Mouse (Mus musculus): ENCODE measurements at regions not wholly inside any gene's neighbourhood (a gene's known extent, or its start where the extent isn't known, plus 50 kb on each side); places are given as distances from the start of the nearest gene placed in this dataset.

- DNase-seq (ENCODE audit: low spot score) = no peak
Measured at GRCm38 (mm10) chr5:106320039-106320438, 137.9 kb downstream of the Barhl2 start.

DNA sequence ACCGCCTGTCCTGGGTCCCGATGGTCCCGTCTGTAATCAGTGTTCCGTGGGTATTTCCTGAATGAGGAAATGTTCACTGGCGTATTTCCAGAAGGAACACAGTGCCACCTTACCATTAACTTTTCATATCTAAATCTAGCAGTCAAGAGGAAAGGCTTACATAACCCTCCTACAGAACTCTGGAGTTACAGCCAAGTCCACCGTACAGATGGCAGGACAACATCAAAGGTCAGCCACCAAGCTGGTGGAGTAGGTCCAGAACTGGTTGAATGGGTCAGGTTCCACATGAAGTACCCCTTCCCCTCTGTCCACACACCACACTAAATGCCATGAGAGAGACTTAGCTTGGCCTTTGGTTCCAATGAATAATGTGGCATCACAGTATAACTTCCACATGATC is 139.7 kb downstream of the Barhl2 start:
- no peak for DNase-seq (ENCODE audit: low spot score)

GRCm38 (mm10) chr5:106313874-106314273 is 144.1 kb downstream of the Barhl2 start:
- no peak for DNase-seq (ENCODE audit: low spot score)

DNA sequence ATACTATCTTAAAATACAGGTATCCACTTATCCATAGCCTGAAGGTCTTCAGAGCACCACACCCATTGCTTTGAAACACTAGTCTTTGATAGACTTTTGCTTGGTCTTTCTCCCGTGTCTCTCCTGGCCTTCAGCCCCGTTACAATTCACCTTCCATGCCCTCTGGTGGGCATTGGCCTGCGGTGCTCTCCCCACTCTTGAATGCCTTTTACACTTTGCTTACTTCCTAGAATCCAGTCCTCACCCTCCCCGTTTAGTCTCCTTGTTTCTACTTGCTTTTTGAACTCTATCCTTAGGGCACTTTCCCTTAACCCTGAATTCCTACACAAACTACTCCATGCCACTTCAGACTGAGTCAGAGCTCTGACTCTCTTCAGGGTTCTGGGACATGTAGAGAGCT is 156.6 kb downstream of the Barhl2 start:
- DNase-seq (ENCODE audit: low spot score) = no peak

DNA sequence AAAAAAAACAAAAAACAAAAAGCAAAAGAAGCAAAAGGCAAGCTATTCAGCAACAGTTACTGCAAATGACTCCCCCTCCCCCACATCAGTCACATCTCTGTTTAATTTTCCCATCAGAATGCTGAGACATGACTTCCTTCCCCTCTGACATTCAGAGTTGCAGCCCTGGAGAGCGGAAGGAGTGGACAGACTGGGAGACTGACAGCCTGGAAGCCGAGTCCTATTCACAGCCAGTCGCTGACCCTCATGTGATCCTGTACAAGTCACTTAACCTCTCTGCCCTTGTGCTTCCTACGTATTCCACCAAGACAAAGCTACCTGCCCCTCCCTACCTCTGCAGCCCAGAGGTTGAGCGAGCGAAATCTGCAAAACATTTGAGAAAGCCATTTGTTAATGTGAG is 161.2 kb downstream of the Barhl2 start:
- no peak for DNase-seq (ENCODE audit: low spot score)

GRCm38 (mm10) chr5:106295993-106296392 is 162.0 kb downstream of the Barhl2 start:
- DNase-seq (ENCODE audit: low spot score) = no peak

DNA sequence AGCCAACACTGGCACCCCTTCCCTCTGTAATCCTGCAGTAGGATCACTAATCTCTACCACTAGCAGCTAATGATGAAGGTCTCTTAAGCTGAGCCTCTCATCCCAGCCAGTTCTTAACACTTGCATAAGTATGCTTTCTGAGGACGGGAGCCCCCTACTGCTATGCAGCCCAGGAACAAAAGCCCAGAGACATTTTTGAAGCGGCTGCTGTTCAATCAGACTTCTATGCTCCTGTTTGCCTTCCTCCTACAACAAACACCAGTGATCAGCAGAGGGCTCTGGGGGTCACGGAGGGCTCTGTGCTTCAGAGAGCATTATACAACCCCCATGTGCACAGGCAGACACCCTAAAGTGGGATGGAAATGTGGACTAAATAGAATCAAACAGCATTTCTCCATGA is 162.4 kb downstream of the Barhl2 start:
- no peak for DNase-seq (ENCODE audit: low spot score)

- DNase-seq (ENCODE audit: low spot score) = no peak
Measured at GRCm38 (mm10) chr5:106292387-106293229, 165.4 kb downstream of the Barhl2 start.

- no peak for DNase-seq (ENCODE audit: low spot score)
Measured at GRCm38 (mm10) chr5:106285152-106285551, 172.8 kb downstream of the Barhl2 start.

DNA sequence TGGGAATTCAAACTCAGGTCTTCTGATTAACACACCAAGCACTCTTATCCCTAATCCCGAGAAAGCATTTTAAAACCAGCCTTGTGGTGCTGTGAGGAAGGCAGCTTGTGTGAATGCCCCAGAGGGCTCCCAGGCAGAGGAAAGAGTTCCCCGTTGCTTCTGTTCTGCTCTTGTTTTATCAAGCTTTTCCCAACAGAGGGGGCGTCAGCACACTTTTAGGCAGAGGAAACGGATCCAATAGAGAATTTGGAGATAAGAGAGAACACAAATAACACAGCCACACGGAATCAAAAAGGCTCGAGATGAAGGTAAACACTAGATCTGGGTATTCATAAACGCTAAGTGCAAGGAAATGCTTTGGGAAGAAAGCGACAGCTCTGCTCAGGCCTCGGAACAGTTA is 173.2 kb downstream of the Barhl2 start:
- no peak for DNase-seq (ENCODE audit: low spot score)

- DNase-seq (ENCODE audit: low spot score) = no peak
Measured at GRCm38 (mm10) chr5:106282646-106283045, 175.3 kb downstream of the Barhl2 start.

DNA sequence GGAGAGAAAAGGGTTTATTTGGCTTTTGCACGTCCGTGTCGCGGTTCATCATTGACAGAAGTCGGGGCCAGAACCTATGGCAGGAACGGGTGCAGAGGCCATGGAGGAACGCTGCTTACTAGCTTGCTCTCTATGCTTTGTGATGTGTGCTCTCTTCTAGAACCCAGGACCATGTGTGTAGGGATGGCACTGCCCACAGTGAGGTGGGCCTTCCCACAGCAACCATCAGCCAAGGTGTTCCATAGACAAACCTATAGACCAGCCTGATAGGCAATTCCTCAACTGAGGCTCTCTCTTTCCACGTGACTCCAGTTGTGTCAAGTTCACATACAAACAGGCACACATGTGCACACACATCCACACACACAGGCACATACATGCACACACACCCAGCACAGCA is 180.2 kb downstream of the Barhl2 start:
- DNase-seq (ENCODE audit: low spot score) = no peak

- no peak for DNase-seq (ENCODE audit: low spot score)
Measured at GRCm38 (mm10) chr5:106277231-106277630, 180.7 kb downstream of the Barhl2 start.

- no peak for DNase-seq (ENCODE audit: low spot score)
Measured at GRCm38 (mm10) chr5:106276186-106276585, 181.8 kb downstream of the Barhl2 start.

- DNase-seq (ENCODE audit: low spot score) = no peak
Measured at GRCm38 (mm10) chr5:106274617-106275016, 183.3 kb downstream of the Barhl2 start.

- DNase-seq (ENCODE audit: low spot score) = no peak
Measured at GRCm38 (mm10) chr5:106264536-106264935, 193.4 kb downstream of the Barhl2 start.

- DNase-seq (ENCODE audit: low spot score) = no peak
Measured at GRCm38 (mm10) chr5:106257179-106257578, 200.8 kb downstream of the Barhl2 start.

- no peak for DNase-seq (ENCODE audit: low spot score)
Measured at GRCm38 (mm10) chr5:106229154-106229553, 228.8 kb downstream of the Barhl2 start.

- no peak for DNase-seq (ENCODE audit: low spot score)
Measured at GRCm38 (mm10) chr5:106224141-106224540, 233.8 kb downstream of the Barhl2 start.

DNA sequence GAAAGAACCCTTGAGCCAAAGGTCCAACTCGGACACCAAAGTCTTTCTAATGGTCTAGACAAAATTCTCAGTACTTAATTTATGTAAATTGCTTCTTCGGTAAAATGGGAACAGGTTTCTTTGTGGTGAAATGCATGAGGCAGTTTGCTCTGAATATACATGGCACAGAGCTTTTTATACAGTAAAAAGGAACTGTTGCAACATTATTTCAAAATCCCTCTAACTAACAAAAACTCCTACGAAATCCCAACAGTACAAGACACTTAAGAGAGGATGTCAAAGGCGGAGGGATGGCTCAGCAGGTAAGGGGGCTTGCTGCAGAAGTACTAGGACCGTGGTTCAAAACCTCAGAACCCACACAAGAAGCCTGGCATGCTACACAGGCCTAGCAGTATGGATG is 248.4 kb downstream of the Barhl2 start:
- DNase-seq (ENCODE audit: low spot score) = no peak

GRCm38 (mm10) chr5:106207706-106208105 is 250.3 kb downstream of the Barhl2 start:
- DNase-seq (ENCODE audit: low spot score) = no peak

GRCm38 (mm10) chr5:106205724-106206123 is 252.2 kb downstream of the Barhl2 start:
- DNase-seq (ENCODE audit: low spot score) = no peak

DNA sequence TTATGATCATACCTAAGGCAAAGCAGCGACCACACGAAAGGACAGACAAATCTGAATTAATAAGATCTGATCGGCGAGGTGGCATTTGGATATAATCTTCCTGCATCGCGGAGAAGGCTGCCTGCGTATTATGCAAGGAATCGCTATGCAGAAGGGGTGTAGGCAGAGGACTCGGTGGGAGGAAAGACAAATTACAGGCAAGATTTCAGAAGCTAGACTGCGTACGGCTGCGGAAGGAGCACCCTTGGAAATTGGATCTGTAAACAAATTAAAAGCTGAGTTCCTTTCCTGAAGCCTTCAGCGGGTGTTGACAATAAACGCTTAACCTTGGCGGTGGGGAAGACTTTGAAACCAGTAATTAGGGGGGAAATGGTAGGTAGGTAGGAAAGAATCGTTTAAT is 257.3 kb downstream of the Barhl2 start:
- DNase-seq (ENCODE audit: low spot score) = no peak

GRCm38 (mm10) chr5:106199061-106199460 is 258.9 kb downstream of the Barhl2 start:
- no peak for DNase-seq (ENCODE audit: low spot score)
